8 mouse cellular contexts compared by ENCODE assay signal in the genomic region with DNA sequence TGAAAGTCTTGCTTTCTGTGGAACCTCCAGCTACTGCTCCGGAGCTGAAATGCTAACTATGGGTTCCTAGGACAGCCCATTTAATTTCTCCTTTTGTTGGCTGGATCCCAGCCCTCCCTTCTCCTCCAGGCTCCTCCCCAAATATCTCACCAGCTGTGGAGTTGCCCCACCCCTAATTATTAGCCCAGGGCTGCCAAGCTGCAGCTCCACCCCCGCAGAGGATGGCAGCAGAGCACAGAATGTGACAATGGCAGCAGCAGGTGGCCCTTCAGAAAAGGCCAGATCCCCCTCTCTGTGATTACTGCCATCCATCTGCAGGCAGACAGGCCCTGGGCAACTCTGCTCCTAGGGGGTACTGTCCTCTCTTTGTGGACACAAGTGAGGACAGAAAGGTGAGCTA.
DNase-seq lines count a peak whose midpoint lies in the region; ATAC-seq and TF ChIP-seq lines count a peak whose summit lies in the region.

No protein-coding gene starts in this region.

- no peak overlapping the region for H3K4me3 ChIP-seq in lung, embryonic 14.5 days (ENCODE audit: low read depth, low read length)
- no peak overlapping the region for H3K4me3 ChIP-seq in lung, adult 2 months (replicated peaks; ENCODE audit: extremely low read depth, low read depth, low read length)
- no peak overlapping the region for H3K4me3 ChIP-seq in forebrain, postnatal 0 days (ENCODE audit: low read depth, low read length)
- H3K4me3 ChIP-seq in liver, embryonic 16.5 days (ENCODE audit: low read depth, low read length) = no peak overlapping the region

- peaks cover 6% of the 10 kb centered on the region; the same call in 1 of the 2 replicates for H3K4me1 ChIP-seq in lung, embryonic 14.5 days (ENCODE audit: insufficient read depth)
- no peaks in the 10 kb centered on the region for H3K4me1 ChIP-seq in lung, adult 2 months (ENCODE audit: control insufficient read depth, insufficient read depth, low read length)
- H3K4me1 ChIP-seq in forebrain, postnatal 0 days (ENCODE audit: insufficient read depth) = no peaks in the 10 kb centered on the region
- peaks cover 16% of the 10 kb centered on the region for H3K4me1 ChIP-seq in liver, embryonic 16.5 days (ENCODE audit: control insufficient read depth, low read depth, low read length)

- TF ChIP-seq CTCF in lung, embryonic 14.5 days (IDR thresholded peaks at IDR 0.05; ENCODE audit: low read depth) = no peak
- no peak for TF ChIP-seq CTCF in lung, adult 2 months (IDR thresholded peaks at IDR 0.05; ENCODE audit: insufficient read depth, low read length)
- no peak for TF ChIP-seq CTCF in forebrain, postnatal 0 days (IDR thresholded peaks at IDR 0.05; ENCODE audit: low read depth)

- H3K36me3 ChIP-seq in lung, embryonic 14.5 days (ENCODE audit: insufficient read depth) = no peaks in the 10 kb centered on the region
- H3K36me3 ChIP-seq in forebrain, postnatal 0 days (ENCODE audit: insufficient read depth) = no peaks in the 10 kb centered on the region
- no peaks in the 10 kb centered on the region for H3K36me3 ChIP-seq in liver, embryonic 16.5 days (ENCODE audit: control insufficient read depth, insufficient read depth)

- no peak overlapping the region for H3K4me2 ChIP-seq in lung, embryonic 14.5 days
- no peak overlapping the region for H3K4me2 ChIP-seq in forebrain, postnatal 0 days (ENCODE audit: low read depth)
- H3K4me2 ChIP-seq in liver, embryonic 16.5 days (ENCODE audit: low read depth, low read length) = no peak overlapping the region

- DNase-seq in adrenal gland, postnatal 10 days = peak; percentile 39
- DNase-seq in adrenal gland, adult 18-20 months (ENCODE audit: low spot score in 2 of 2) = no peak
- DNase-seq in lung, embryonic 14.5 days = peak; percentile 69
- no peak for DNase-seq in lung, adult 2 months
- DNase-seq in forebrain, postnatal 0 days = peak; percentile 68
- DNase-seq in gastrocnemius, adult 8-10 months (ENCODE audit: low spot score in 2 of 2) = no peak
- no peak for DNase-seq in right cerebral cortex, postnatal 4 days

- no peak for TF ChIP-seq POLR2A in lung, adult 2 months (IDR thresholded peaks at IDR 0.05; ENCODE audit: borderline replicate concordance, extremely low read depth, low read depth, low read length)

- 26% methylated on average over 2 of the region's 2 CpGs for WGBS in lung, embryonic 14.5 days
- 13% methylated on average over 2 of the region's 2 CpGs for WGBS in lung, adult 2 months
- 5% methylated on average over 2 of the region's 2 CpGs for WGBS in forebrain, postnatal 0 days
- WGBS in liver, embryonic 16.5 days (ENCODE audit: insufficient replicate concordance) = 14% methylated on average over 2 of the region's 2 CpGs

- no peak overlapping the region for H3K27ac ChIP-seq in lung, embryonic 14.5 days (ENCODE audit: low read depth)
- H3K27ac ChIP-seq in forebrain, postnatal 0 days (ENCODE audit: low read depth, low read length) = peak overlapping the region; percentile 6; the same call in 1 of the 2 replicates
- no peak overlapping the region for H3K27ac ChIP-seq in liver, embryonic 16.5 days (ENCODE audit: low read length)

- no peaks in the 10 kb centered on the region for H3K27me3 ChIP-seq in lung, embryonic 14.5 days (ENCODE audit: insufficient read depth, low read length)
- H3K27me3 ChIP-seq in forebrain, postnatal 0 days (ENCODE audit: insufficient read depth, low read length) = no peaks in the 10 kb centered on the region
- H3K27me3 ChIP-seq in liver, embryonic 16.5 days (ENCODE audit: control insufficient read depth, insufficient read depth, low read depth, low read length) = no peaks in the 10 kb centered on the region

- no peaks in the 10 kb centered on the region for H3K9me3 ChIP-seq in lung, embryonic 14.5 days (ENCODE audit: low read depth, low read length)
- no peaks in the 10 kb centered on the region for H3K9me3 ChIP-seq in forebrain, postnatal 0 days (ENCODE audit: low read length)
- H3K9me3 ChIP-seq in liver, embryonic 16.5 days (replicated peaks; ENCODE audit: control insufficient read depth, low read length) = no peaks in the 10 kb centered on the region

- ATAC-seq in lung, embryonic 14.5 days (ENCODE audit: insufficient read depth) = no peak
- ATAC-seq in forebrain, postnatal 0 days = peak; percentile 65
- peak; percentile 70 for ATAC-seq in liver, embryonic 16.5 days (ENCODE audit: low read depth)

- no peak overlapping the region for H3K9ac ChIP-seq in lung, embryonic 14.5 days
- H3K9ac ChIP-seq in forebrain, postnatal 0 days = no peak overlapping the region
- H3K9ac ChIP-seq in liver, embryonic 16.5 days (ENCODE audit: low read depth, low read length) = no peak overlapping the region

Comparison
In these comparisons a context has a peak if more than half of its experiments do, and no peak if none do; other contexts are left out.
1. DNase-seq: peak in adrenal gland, postnatal 10 days (single experiment), lung, embryonic 14.5 days (single experiment) and forebrain, postnatal 0 days (single experiment); none in adrenal gland, adult 18-20 months (0 of 2), lung, adult 2 months (single experiment), gastrocnemius, adult 8-10 months (0 of 2) and right cerebral cortex, postnatal 4 days (single experiment).